Mouse (Mus musculus): Measurements from ENCODE around the gene Dct.
A peak's percentile ranks its signal among the peaks of the same experiment; 100 is the strongest.

Gene Dct

DNA sequence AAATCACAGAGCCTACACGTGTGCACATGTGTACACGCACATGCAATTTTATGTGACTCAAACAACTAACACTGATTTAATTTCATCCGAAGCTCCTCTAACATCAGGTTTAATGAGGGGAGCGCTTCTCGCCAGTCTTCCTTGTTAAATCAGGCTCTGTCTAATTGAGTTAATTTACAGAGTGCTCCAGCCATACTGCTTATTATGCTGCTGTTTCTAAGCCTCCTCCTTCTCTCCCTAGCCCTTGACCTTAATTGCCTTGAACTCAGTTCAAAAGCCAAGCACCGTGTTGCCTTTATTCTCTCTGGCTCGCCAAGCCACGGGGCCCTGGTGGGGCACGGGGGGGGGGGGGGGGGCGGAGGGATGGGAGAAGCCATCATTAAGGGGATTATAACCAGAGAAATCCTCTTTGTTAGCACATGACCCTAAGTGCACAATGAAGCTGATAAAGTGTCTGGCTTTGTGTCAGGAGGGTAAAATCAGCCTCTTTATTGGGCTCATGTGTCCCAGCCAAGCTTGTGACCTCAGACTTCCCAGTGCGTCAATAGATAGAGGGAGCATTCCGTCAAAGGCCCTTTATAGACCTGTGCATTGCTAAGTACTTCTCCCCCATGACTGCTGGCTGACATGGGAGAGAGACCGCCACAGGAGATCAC, at the start of gene Dct:
Gene Dct (minus strand): TSS at position 270 of the 656 bp plus-strand sequence.
- DNase-seq = no peak

DNA sequence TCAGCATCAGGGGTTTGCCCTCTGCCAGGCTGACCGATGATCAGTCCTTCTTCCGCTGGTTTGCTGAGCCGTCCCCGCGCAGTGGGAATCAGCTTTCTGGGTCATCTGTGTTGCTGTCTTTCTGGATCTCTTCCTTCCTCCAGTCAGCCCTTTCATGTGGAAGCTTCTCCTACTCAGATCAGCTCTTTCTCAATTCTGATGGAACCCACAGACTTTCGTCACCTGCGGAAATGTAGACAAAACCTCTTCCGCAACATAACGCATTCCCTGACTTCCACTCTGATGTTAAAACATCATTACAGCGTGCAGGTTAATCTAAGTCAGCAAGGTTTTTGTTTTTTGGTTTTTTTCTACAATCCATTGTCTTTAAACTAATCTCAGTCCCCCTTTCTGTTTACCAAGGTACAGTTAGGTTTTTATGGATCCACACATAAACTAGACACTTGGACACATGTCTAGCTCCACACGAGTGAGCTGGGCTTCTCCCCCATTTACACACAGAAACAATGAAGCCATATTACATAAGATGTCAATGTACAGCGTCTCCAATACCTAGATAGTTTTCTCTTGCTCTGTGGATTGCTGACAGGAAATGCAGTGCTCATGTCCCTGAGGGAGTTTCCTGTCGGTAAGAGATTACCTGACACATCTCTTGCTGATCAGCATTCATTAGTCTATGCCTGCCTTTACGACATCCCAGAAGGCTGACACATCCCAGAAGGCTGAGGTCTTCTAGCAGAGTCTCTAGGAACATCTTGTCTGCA, 49.4 kb upstream of the Dct start:
- no peak for DNase-seq

DNA sequence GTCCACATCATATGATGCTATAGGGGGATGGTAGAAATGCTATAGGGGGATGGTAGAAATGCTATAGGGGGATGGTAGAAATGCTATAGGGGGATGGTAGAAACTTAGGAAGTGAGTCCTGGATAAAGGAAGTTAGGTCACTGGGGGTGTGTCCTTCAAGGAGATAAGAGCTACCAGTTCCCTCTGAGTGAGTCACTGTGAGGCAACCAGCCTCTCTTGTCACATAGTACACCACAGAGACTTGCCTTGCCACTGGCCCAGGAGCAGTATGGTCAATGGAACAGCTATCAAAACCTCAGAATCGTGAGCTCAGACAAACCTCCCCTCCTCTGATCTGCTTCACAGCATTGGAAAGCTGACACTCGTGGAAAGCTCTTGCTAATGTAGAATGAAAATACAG, 46.2 kb upstream of the Dct start:
- DNase-seq = no peak

DNA sequence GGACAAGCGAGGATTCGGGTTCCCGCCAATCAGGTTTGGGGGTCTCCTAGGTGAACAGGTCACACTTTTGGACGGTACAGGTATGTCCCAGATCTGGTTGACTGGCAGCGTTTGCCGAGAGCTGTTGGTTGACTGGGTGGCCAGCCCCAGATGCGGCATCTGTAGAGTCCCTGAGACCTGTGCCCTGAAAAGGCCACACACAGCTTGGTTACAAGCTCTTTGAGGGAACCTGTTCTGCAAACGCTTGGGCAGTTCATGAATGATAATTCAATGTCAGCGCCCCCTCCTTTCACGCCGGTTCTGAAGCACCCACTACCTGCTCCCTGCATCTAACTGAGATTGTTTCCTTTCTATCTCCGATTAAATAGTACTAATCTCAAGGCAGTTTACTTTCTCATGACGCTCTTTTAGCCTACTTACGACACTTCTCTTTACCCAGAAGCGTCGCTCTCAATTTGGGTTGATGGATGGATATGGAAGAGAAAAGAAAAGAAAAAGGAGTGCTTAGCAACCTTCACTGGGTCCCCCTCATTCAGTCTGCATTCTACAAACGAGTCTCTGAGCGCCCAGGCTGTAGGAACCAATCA, 37.9 kb upstream of the Dct start:
- DNase-seq = no peak

DNA sequence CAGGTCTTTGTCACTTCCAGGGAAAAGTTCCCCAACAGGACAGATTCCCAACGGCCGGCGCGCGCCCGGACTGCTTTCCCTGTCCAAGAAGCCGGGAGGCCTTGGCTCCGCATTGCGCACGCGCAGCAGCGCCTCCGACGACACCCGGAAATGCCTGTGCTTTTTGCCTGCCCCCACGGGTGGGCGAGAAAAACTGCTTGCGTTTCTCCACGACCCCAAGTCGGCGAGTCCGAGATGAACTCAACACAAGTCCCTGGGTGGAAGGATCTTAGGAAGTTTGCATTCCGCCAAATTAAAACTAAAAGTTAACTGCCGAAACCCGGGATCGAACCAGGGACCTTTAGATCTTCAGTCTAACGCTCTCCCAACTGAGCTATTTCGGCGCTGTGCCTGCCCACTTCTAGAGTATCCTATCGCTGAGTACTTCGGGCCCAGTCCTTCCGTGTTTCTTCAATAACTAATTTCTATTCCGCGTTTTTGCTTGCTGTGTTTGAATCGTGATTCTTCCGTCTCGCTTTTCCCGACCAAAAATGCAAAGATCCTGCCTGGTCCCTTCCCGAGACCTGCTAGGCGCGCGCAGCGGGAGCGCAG, 37.3 kb upstream of the Dct start:
- DNase-seq = peak; percentile 96

DNA sequence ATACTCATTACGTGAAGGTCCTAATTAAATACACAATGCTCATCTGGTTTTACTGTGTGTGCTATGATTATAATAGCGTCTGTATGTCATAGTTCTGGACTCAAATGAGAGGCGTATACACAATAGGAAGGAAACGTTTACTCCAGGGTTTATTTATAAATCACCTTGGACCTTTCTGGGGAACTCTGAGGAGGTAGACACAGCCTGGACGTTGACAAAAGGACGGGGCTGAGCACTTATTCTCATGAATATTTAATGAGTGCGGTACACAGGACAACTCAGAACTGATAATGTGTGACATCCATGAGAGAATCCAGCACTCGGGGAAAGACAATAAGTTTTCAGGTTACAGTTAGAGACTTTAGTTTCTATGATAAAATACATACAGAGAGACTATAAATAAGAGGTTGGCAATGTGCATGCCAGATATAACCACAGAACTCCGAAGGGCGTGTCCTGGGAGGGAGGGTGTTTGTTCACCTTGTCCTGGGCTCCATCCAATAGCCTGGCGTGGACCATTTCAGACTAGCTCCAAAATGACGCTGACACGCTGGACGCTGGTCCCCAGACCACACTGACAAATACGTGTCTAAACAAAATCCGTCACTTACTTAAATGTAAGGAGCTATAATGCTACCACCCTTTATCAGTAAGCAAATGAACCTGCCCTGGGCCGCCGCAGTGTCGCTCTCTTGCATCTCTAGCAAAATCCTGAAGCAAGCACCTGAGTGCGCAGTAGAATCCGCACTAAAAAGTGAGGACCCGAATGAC, 36.6 kb upstream of the Dct start:
- DNase-seq = no peak

DNA sequence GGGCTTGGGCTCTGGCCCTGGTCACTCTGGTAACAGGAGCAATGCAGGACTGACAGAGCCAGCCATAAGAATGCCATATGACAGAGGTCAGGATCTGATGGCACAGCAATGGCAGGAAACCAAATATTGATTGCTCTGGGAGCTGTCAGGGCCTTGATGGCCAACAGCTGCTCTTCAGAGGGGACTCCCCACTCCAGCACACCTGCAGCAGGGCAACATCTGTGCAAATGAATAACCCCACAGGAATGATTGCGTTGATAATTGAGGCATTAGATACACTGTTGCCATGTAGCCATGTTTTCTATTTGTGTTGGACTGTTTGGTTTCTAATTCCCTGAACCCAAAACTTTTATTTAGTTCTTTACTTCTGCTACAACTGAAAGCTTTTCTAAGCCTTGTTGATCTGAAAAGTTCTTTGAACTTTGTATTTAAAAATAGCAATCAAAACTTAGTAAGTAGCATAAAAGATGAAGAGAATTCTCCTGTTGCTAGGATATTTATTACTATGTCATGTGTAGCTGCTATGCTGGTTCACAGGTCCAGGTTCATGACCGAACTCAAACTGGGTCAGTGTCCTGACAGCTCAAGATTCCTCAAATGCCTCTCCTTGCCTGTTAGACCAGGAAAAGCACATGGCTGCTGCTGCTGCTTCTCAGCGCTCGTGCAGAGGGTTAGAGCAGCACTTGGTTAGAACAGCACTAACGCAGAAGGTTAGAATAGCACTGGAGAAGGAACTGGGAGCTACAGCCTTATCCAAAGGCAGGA, 34.4 kb upstream of the Dct start:
- peak; percentile 29 for DNase-seq

DNA sequence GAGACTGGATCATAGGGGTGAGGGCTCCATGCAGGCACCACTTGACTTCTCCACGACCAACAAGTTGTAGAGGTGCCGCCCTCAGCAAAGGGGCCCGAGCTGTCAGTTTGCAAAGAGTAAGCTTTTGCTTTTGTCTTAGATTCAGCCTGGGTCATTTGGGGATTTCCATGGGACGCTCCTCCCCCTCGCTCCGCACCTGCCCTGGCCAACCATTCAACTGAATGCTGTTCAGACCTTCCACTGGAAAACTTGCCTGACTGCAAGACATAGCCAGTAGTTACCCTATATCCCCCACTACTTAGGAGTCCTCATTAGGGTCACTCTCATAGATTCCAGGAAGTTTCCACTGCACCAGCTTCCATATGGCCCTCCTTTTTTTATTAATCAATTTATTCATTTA, 31.8 kb upstream of the Dct start:
- no peak for DNase-seq

DNA sequence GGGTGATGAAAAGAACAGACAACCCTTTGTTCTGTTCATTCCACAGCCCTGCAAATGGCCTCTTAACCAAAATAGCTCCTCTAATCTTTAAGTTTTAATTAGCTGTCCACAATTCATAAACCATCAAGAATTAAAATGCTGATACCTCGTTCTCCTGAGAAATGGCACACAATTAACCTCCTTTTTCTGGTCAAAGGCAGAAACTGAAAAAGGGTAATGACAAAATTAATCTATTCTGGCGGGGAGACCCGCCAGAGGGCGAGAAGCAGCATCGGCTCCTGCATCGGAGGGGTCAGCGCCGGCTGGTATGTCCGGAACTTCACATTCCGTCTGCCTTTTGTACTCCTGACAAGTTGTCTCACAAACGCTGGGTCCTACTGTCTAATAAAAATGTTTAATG, 28.6 kb upstream of the Dct start:
- DNase-seq = no peak

DNA sequence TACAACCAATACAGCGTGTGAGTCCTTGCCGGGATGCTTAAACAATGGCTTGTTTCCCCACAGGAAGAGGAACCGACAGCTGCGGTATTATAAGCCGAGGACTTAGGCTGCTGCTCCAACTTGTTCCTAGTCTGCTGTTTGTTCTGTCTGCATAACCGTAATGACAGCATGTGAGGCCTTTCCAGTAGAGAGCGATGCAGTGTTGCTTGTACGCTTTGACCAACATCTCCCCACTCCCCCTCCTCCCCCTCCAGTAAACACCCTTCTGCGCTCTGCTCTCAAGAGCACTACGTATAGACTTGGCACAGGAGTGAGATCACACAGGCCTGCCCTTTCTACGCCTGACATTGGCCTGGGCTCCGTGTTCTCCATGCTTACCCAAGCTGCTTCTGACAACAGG, 18.1 kb upstream of the Dct start:
- no peak for DNase-seq

DNA sequence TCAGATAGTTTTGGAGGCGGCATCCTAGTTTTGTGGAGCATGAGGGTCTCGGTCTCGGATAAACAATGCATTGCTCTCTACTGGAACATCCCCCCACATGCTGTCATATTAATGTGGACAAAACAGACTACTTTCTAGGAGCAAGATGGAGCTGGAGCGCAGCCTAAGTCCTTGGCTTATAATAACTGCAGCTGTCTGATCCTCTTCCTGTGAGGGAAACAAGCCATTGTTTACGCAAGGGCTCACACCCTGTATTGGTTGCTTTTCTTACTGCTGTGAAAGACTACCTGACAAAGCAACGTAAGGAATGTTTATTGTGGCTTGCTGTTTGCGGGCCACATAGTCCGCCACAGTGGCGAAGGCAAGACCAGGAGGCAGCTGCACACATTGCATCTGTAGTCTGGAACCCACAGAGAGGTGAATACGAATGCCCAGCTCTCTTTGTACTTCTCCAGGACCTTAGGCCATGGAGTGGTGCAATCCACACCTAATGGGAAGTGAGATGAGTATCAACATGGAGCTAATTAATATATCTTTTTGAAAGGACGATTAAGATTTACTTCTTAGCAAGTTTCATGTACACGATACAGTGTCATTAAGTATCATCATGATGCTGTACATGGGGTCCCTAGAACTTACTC, 17.5 kb upstream of the Dct start:
- peak; percentile 47 for DNase-seq

DNA sequence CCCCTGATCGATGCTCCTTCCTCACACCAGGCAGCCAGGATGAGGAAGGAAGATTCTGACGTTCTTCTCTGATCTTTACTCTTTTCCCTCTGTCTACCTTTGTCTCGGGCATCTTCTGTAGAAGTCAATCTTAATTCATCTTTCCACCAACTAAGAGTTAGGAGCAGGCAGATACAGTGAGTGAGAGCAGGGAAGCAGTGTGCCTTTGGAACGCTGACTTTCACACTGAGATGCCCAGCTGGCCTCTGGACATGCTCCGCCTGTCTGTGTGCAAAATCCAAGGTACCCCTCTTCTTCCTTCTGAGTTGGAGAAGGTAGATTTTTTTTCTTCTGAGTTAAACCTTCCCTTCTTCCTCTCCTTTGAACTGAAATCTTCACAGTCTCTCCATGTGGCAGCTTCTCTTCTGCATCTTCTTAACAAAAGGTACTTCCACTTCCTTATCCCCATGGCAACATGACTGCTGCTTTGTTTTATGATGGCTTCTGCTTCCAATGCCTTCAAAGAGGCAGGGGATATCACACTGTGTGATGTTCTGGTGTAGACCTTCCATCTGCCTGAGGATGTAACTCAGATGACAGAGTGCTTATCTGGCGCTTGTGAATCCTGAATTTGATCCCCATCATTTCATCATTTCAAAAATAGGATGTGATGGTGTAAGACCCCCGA, 9.9 kb upstream of the Dct start:
- no peak for DNase-seq

DNA sequence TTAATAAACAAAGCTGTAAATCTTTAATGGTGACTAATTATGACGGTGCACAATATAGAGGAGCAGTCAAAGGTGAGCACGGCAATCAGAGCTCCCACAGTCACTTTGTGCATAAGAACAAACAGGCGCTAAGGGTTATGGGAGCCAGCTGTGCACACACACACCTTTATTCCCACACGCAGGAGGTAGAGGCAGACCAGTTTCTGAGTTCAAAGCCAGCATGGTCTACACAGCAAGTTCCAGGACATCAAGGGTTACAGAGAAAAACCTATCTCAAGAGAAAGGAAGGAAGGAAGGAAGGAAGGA, 6.5 kb upstream of the Dct start:
- no peak for DNase-seq

DNA sequence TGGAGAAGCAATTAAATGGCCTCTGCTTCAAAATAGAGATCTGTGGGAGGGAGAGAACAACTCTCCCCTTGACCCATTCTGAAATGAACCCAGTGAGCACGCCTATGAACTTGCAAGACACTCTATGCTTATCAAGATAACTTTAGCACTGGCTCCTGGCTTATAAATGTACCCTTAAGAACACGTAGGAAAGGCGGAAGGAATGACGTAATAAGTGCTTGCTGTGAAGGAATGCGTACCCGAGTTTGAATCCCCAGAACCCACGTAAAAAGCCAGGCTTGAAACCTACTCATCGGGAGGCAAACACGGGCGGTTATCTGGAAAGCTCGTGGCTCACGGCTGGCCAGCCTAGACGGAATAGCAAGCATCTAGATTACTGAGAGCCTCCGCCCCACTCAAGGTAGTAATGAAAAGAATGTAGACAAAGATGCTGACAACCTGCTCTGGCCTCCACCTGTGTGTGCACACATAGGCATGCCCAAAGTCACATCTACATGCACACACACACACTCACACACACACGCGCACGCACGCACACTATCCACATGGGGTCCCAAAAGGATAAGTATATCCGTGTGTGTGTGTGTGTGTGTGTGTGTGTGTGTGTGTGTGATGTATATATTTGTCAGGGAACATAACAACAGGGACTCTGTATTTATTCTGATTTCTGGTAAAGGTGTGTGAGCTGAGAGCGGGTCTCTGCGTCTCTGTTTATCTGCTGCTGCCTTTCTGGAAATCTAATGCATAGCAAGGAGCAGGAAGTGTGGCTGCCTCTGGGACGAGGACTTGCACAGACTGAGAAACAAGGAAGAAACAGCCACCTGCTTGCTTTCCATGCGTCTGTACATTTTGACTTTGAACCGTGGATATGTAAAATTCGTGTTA, 5.9 kb upstream of the Dct start:
- DNase-seq = no peak

DNA sequence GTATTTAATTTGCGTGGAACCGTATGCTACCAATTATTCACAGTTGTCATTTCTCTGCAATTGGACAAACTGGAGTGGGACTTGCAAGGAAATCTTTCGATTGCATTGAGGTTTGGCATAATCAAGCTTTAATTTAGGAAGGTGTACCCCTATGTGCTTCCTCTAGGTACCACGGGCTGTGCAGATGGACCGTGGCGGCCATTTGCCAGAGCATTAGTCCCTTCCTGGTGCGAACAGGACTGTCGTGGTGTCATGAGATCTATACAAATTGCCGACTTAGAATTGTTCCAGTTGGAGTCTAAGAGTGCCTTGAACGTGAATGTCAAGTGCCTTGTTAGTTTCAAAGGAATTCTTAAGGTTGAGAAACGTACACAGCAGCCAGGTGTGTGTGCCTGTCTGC, 726 bp upstream of the Dct start:
- DNase-seq = no peak

DNA sequence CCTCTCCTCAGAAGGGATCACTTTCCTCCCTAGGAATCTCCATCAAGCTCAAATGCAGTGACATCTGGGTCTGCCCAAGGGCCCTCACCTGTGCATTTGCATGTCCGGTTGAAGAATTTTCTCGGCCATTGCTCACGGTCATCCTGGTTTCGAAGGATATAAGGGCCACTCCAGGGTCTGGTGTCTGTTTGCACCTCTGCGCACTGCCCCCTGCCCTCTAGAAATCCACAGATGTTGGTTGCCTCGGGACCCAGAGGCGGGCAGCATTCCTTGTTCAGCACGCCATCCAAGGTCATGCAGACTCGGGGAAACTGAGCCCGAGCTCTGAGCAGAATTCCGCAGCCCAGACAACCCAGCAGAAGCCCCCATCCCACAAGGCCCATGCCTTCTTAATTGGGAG, 648 bp downstream of the Dct start:
- no peak for DNase-seq

DNA sequence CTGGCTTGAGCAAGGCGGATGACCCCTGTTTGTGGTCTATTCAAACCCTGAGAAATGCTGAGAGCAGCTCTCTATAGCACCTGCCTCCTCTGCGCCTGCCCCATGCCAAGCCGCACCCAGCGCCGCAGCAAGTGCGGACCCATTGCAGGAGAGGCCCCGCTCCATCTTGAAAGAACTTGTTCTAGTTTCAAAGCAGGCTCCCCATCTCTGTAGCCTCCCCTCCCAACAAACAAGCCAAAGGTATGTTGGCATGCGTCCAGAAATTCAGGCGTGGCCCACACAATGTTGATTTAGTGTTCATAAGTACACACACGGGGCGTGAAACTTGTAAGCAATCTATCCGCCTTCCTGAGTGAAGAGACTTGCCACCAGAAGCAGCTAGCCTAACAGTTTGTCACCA, 1.1 kb downstream of the Dct start:
- DNase-seq = no peak

DNA sequence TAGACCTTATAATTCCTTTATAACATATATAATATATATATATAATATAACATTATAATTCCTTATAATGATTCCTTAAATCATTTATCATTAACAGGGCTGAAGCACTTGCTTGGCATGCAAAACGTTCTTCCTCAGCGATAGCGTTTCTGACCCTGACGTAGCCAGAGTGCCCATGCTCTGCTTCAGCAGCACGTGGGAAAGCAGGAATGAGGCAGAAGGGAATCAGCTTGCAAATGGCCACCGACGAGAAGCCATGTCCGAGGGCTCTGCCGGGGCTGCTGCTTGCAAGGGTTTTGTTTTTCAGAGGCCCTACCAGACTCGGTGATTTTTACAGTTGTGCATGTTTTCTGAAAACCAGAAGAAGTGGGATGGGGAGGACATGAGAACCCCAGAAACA, 1.6 kb downstream of the Dct start:
- DNase-seq = no peak

DNA sequence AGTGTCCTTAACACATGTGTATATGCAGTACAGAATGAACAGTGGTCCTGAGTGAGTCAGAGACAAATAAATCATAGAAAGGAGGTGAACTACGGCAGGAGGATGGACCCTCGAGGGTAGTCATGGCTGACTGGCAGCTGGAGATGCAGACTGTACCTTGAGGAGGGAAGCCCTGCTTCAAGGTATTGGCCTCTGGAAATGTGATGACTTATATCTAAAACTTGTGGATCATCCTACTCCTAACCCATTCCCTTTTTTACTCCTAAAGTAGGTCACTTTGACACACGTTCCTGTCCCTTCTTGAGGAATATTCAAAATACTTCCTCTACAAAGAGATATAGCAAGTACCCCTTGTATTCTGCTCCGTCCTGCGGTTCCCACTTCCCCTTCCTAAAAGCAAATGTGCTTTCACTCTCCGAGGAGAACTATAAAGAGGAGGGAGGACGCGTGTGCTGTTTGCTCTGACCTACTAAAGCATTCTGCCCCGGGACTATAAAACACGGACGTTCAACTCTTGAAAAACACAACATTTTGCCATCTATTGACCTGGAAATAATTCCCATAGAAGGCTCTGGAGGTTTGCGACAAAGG, 2.3 kb downstream of the Dct start:
- no peak for DNase-seq

DNA sequence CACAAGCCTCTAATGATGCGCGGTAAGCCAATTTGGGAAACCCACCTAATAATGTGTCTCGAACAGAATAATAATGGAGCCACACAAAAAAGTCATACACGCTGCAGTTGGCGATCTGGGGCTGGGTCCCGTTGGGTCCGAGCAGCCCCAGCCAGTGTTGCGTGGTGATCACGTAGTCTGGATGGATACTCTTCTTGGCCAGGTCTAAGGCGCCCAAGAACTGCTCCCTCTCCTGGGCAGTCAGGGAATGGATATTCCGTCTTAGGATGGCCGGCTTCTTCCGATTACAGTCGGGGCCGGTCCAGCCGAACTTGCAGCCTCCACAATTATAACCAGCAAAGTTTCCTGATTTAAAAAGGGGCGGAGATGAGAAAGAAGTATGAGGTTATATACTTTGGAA, 9.1 kb downstream of the Dct start:
- peak; percentile 65 for DNase-seq

Measured in kidney, postnatal 10 days (tissue).